ENCODE assay signal across 8 mouse cellular contexts in the genomic region with DNA sequence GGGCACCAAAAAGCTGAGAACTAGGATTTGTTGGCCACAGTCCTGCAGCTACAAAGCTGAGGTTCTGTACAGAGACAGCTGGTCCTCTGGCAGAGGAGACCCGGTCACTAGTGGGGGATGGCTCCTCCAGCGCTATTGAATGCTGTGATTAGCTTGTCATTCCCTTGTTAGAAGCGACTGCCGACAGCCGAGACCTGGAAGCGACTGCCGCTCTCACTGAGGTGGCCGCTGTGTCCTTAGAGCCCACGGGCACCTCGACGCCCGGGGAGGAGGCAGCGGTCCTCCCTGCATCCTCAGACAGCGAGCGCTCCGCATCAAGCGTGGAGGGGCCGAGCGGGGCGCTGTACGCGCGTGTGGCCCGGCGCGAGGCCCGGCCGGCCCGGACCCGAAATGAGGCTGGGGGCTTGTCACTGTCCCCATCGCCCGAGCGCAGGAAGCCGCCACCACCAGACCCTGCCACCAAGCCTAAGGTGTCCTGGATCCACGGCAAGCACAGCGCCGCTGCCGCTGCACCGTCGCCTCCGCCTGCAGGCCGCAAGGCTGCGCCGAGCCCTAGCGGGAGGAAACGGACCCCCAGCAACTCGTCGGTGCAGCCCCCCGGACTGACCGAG. TPM values are rescaled to one million over a fixed set of nuclear protein-coding genes. Genes with fewer than 3 reads are reported as not detected.
DNase-seq lines count a peak whose midpoint lies in the region; ATAC-seq and TF ChIP-seq lines count a peak whose summit lies in the region.

No protein-coding gene starts in this region.

- H3K4me2 ChIP-seq in hindbrain, embryonic 11.5 days (replicated peaks; ENCODE audit: low read depth, low read length): peak overlapping the region; percentile 99
- peak overlapping the region; percentile 76 for H3K4me2 ChIP-seq in lung, postnatal 0 days (replicated peaks; ENCODE audit: low read depth, low read length)

- intact Hi-C loops in heart, postnatal 36 days (cut with DNase I): loop anchor here (5.0 kb wide), 1 partner anchor 159 kb away; a partner anchor contains a TSS

- peak; percentile 91 for DNase-seq in heart, adult 11 months
- no peak for DNase-seq in heart, postnatal 36 days
- DNase-seq in thymus, postnatal 4 days: peak; percentile 70
- no peak for DNase-seq in thymus, postnatal 14 days
- DNase-seq in hindbrain, embryonic 11.5 days (ENCODE audit: low spot score): peak; percentile 70
- DNase-seq in lung, postnatal 0 days (ENCODE audit: low spot score): peak; percentile 41
- DNase-seq in urinary bladder, postnatal 14 days (ENCODE audit: low spot score): no peak
- no peak for DNase-seq in frontal cortex, postnatal 36 days (ENCODE audit: low spot score in 2 of 2)

- peak overlapping the region; percentile 55 for H3K4me3 ChIP-seq in hindbrain, embryonic 11.5 days (ENCODE audit: low read depth, low read length)
- peak overlapping the region; percentile 33 for H3K4me3 ChIP-seq in lung, postnatal 0 days (ENCODE audit: low read depth, low read length)

- H3K4me1 ChIP-seq in hindbrain, embryonic 11.5 days (replicated peaks; ENCODE audit: control insufficient read depth, insufficient read depth, low read length): peaks cover 21% of the 10 kb centered on the region
- peaks cover 36% of the 10 kb centered on the region for H3K4me1 ChIP-seq in lung, postnatal 0 days (ENCODE audit: insufficient read depth, low read depth, low read length)

- H3K9ac ChIP-seq in hindbrain, embryonic 11.5 days (ENCODE audit: low read depth, low read length): peak overlapping the region; percentile 81
- H3K9ac ChIP-seq in lung, postnatal 0 days (replicated peaks; ENCODE audit: low read depth): 0 out of 2 replicates have a peak overlapping the region, but pooled peaks have one; percentile 19

- H3K27ac ChIP-seq in hindbrain, embryonic 11.5 days (ENCODE audit: low read depth, low read length): peak overlapping the region; percentile 51
- H3K27ac ChIP-seq in lung, postnatal 0 days (ENCODE audit: low read length): no peak overlapping the region

- ATAC-seq in hindbrain, embryonic 11.5 days (ENCODE audit: low FRiP score): peak; percentile 48
- ATAC-seq in lung, postnatal 0 days: no peak

- no peaks in the 10 kb centered on the region for H3K9me3 ChIP-seq in hindbrain, embryonic 11.5 days (ENCODE audit: control insufficient read depth, low read length)
- no peaks in the 10 kb centered on the region for H3K9me3 ChIP-seq in lung, postnatal 0 days (ENCODE audit: low read length)

- 4% methylated on average over 49 of the region's 50 CpGs for WGBS in hindbrain, embryonic 11.5 days
- 14% methylated on average over 47 of the region's 50 CpGs for WGBS in lung, postnatal 0 days

- no peaks in the 10 kb centered on the region for H3K36me3 ChIP-seq in hindbrain, embryonic 11.5 days (ENCODE audit: control insufficient read depth, insufficient read depth, low read length)
- H3K36me3 ChIP-seq in lung, postnatal 0 days (ENCODE audit: insufficient read depth, low read length): no peaks in the 10 kb centered on the region

- TF ChIP-seq EP300 in lung, postnatal 0 days (IDR thresholded peaks at IDR 0.05): no peak

- H3K27me3 ChIP-seq in hindbrain, embryonic 11.5 days (ENCODE audit: control insufficient read depth, insufficient read depth, low read length): peaks cover 66% of the 10 kb centered on the region
- peaks cover 30% of the 10 kb centered on the region for H3K27me3 ChIP-seq in lung, postnatal 0 days (replicated peaks; ENCODE audit: insufficient read depth, low read length)

- no peak for TF ChIP-seq CTCF in lung, postnatal 0 days (IDR thresholded peaks at IDR 0.05)

RNA-seq across cellular contexts. Expression of a gene that starts 9.6 kb away (rescaled TPM):
- total RNA-seq in heart, postnatal 36 days (2021): 1 to 10 TPM; 4.5 to 4.9 TPM
- polyA plus RNA-seq in hindbrain, embryonic 11.5 days (2014; fragmentation: Nextera tagmentation; extraction: Ambion mirVana): 6.4 and 7.2 TPM in 2 replicates
- polyA plus RNA-seq in lung, postnatal 0 days (2015; fragmentation: Nextera tagmentation; extraction: Ambion mirVana): 18.5 and 20.4 TPM in 2 replicates

RNA-seq across cellular contexts. Expression of a gene that starts 26.2 kb away (rescaled TPM):
- total RNA-seq in heart, postnatal 36 days (2021): not detected
- polyA plus RNA-seq in hindbrain, embryonic 11.5 days (2014; fragmentation: Nextera tagmentation; extraction: Ambion mirVana): 0.20 and 0.49 TPM in 2 replicates
- not detected in 2 replicates for polyA plus RNA-seq in lung, postnatal 0 days (2015; fragmentation: Nextera tagmentation; extraction: Ambion mirVana)

RNA-seq across cellular contexts. Expression of a gene that starts 31.5 kb away (rescaled TPM):
- 1 to 10 TPM; 2.1 TPM for total RNA-seq in heart, postnatal 36 days (2021)
- polyA plus RNA-seq in hindbrain, embryonic 11.5 days (2014; fragmentation: Nextera tagmentation; extraction: Ambion mirVana): 1.8 and 2.9 TPM in 2 replicates
- 1.8 TPM in 2 replicates for polyA plus RNA-seq in lung, postnatal 0 days (2015; fragmentation: Nextera tagmentation; extraction: Ambion mirVana)

RNA-seq across cellular contexts. Expression of a gene that starts 47.3 kb away (rescaled TPM):
- total RNA-seq in heart, postnatal 36 days (2021): 10 to 100 TPM; 17.2 to 20.2 TPM
- polyA plus RNA-seq in hindbrain, embryonic 11.5 days (2014; fragmentation: Nextera tagmentation; extraction: Ambion mirVana): 44.8 and 45.0 TPM in 2 replicates
- 25.4 and 29.8 TPM in 2 replicates for polyA plus RNA-seq in lung, postnatal 0 days (2015; fragmentation: Nextera tagmentation; extraction: Ambion mirVana)

Comparison
In these comparisons a context has a peak if more than half of its experiments do, and no peak if none do; other contexts are left out.
1. DNase-seq: peak in heart, adult 11 months (single experiment), thymus, postnatal 4 days (single experiment), hindbrain, embryonic 11.5 days (single experiment) and lung, postnatal 0 days (single experiment); none in heart, postnatal 36 days (0 of 2), thymus, postnatal 14 days (single experiment), urinary bladder, postnatal 14 days (single experiment) and frontal cortex, postnatal 36 days (0 of 2).